Mouse (Mus musculus) heart, postnatal 0 days (tissue): ENCODE measurements at regions not wholly inside any gene's neighbourhood (a gene's known extent, or its start where the extent isn't known, plus 50 kb on each side); places are given as distances from the start of the nearest gene placed in this dataset.

Experiments used
- CTCF ChIP-seq: IDR thresholded peaks from 2 replicates; pipeline ENCODE4 v1.5.1; 2016; ENCODE audit warnings: antibody characterized with exemption, control low read depth, low read depth
- EP300 ChIP-seq: IDR thresholded peaks from 2 replicates; pipeline ENCODE4 v1.6.1; 2016; ENCODE audit warnings: antibody characterized with exemption, low read depth

DNA sequence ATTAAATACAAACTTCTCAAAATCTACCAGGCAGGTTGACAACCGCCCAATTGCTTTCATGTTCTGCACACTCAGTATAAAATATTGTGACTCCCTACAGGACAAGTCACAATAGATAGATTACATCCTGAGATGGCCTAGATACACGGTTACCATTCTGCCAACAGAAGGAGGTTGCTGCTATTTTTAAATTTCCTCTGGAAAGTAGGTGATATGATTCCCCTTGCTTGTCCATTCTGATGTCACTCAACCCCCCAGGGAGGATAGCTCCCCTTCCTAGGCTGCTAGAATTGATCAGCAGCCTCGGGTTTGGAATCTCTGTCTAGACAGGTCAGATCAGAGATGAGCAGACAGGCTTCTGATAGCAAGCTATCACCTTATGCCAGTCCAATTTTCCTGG lies 221.2 kb upstream of the Tnp1 start:
- TF ChIP-seq CTCF = no peak
- no peak for TF ChIP-seq EP300
